Mouse (Mus musculus) embryonic facial prominence, embryonic 15.5 days (tissue): ENCODE measurements around the gene Olfr601. TPM values are rescaled to one million over a fixed set of nuclear protein-coding genes. Genes with fewer than 3 reads are reported as not detected.
"Not testable (repeated sequence)": the region's sequence is repeated elsewhere in the genome, so short reads cannot be mapped to it uniquely, and the experiment has no call there.

Experiments
- ATAC-seq: fragments of 200-750 bp; cut with Nextera tagmentation; 2 replicates; pipeline ENCODE4 v1.8.0; 2017; ENCODE audit warnings: low read depth, moderate TSS enrichment; ENCODE audit not compliant: insufficient number of reproducible peaks, low FRiP score, low TSS enrichment
- H3K27ac ChIP-seq: fragments of 300-500 bp; sonication (generic); replicated peaks from 2 replicates; pipeline ENCODE4 v1.5.1; 2015; ENCODE audit warnings: mild to moderate bottlenecking, inconsistent platforms
- H3K27me3 ChIP-seq: fragments of 300-500 bp; sonication (generic); 2 replicates; pipeline ENCODE4 v1.6.1; 2015; ENCODE audit warnings: inconsistent platforms
- H3K36me3 ChIP-seq: fragments of 300-500 bp; sonication (generic); 2 replicates; pipeline ENCODE4 v1.6.1; 2015; ENCODE audit warnings: mild to moderate bottlenecking, inconsistent platforms
- H3K4me1 ChIP-seq: fragments of 300-500 bp; sonication (generic); 2 replicates; pipeline ENCODE4 v1.6.1; 2015; ENCODE audit warnings: inconsistent platforms
- H3K4me2 ChIP-seq: fragments of 300-500 bp; sonication (generic); replicated peaks from 2 replicates; pipeline ENCODE4 v1.6.1; 2015; ENCODE audit warnings: mild to moderate bottlenecking, inconsistent platforms
- H3K4me3 ChIP-seq: fragments of 300-500 bp; sonication (generic); replicated peaks from 2 replicates; pipeline ENCODE4 v1.5.1; 2015; ENCODE audit warnings: mild to moderate bottlenecking, inconsistent platforms
- H3K9ac ChIP-seq: fragments of 300-500 bp; sonication (generic); 2 replicates; pipeline ENCODE4 v1.6.1; 2015; ENCODE audit warnings: inconsistent platforms
- H3K9me3 ChIP-seq: fragments of 300-500 bp; sonication (generic); replicated peaks from 2 replicates; pipeline ENCODE4 v1.6.1; 2016; ENCODE audit warnings: inconsistent platforms
- WGBS: fragments of 180-500 bp; shearing (Covaris S2); methylation state at CpG from one replicate; pipeline ENCODE4 v1.1.7; 2015; 5-methylcytosine and 5-hydroxymethylcytosine counted together
- polyA plus RNA-seq: library from polyadenylated mRNA; unstranded; fragments of >200 nt; fragmentation: Nextera tagmentation; extraction: Ambion mirVana; gene quantifications from 2 replicates; pipeline ENCODE4 v1.2.1, GENCODE M21; 2015

The Olfr601 gene
- polyA plus RNA-seq, result 0.22 and 0.43 TPM in 2 replicates

- no peak within 1 kb of the TSS for H3K27ac ChIP-seq
- ATAC-seq, result no peak
Observed at GRCm38 (mm10) chr7:103362555-103362954, at the start of gene Olfr601. Gene Olfr601 (minus strand): TSS chr7:103362655.

GRCm38 (mm10) chr7:103406521-103407055, 44.1 kb upstream of the Olfr601 start:
- not testable (repeated sequence) for H3K4me1 ChIP-seq, H3K27me3 ChIP-seq, ATAC-seq, H3K36me3 ChIP-seq, H3K9me3 ChIP-seq, H3K9ac ChIP-seq, H3K4me2 ChIP-seq, H3K4me3 ChIP-seq, H3K27ac ChIP-seq
- WGBS, result 70% methylated on average over 3 of the region's 3 CpGs

More at GRCm38 (mm10) chr7:103362555-103362954, at the start of gene Olfr601:
- Histone ChIP-seq H3K4me2 (no peak within 1 kb of the TSS), H3K4me3 (no peak within 1 kb of the TSS), H3K36me3 (no peaks in the 10 kb centered on the region), H3K4me1 (no peaks in the 10 kb centered on the region), H3K9ac (no peak within 1 kb of the TSS), H3K27me3 (no peaks in the 10 kb centered on the region), H3K9me3 (no peaks in the 10 kb centered on the region)
- 93% methylated on average over 1 of the region's 1 CpGs for WGBS

DNA sequence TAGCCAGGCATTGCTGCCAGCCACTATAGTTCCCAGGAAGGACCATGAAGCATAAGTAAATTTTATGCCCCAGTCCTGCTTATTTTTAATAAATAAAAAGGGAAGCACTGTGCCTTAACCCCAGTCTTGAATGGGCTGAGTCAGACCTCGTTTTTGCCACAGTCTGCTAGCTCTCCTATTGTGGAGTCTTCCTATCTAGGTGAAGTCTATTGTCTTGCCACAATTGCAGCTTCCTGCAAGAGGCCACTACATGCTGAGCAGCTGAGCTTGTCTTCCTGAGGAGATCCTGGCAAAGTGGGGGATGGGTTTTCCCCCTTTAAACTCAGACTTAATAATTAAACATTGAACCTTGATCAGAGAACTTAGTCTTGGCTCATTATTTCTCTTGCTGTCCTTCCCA, 36.5 kb upstream of the Olfr601 start:
- no peak overlapping the region for H3K4me2 ChIP-seq
- H3K4me1 ChIP-seq, result no peaks in the 10 kb centered on the region
- no peaks in the 10 kb centered on the region for H3K36me3 ChIP-seq
- H3K9me3 ChIP-seq, result no peaks in the 10 kb centered on the region
- no peak overlapping the region for H3K4me3 ChIP-seq
- no peak for ATAC-seq
- H3K27me3 ChIP-seq, result no peaks in the 10 kb centered on the region
- 4% methylated on average over 1 of the region's 1 CpGs for WGBS
- no peak overlapping the region for H3K9ac ChIP-seq
- no peak overlapping the region for H3K27ac ChIP-seq

DNA sequence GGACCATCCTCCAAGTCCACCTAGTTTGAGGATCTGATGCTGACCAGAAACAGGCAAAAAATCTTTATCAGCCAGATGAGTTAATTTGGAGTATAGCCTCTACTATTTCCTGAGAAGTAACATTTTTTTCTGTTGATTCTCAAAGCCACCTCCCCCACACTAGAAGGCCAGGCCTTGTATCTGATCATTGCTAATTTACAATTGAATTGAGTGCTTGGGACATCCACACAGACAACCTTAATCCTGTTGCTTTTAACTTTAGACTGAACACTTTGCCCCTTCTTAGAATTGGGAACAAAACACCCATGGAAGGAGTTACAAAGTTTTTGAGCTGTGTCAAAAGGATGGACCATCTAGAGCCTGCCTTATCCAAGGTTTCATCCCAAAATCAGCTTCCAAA, 35.3 kb upstream of the Olfr601 start:
- ATAC-seq, result no peak
- H3K27me3 ChIP-seq, result no peaks in the 10 kb centered on the region
- no peak overlapping the region for H3K9ac ChIP-seq

DNA sequence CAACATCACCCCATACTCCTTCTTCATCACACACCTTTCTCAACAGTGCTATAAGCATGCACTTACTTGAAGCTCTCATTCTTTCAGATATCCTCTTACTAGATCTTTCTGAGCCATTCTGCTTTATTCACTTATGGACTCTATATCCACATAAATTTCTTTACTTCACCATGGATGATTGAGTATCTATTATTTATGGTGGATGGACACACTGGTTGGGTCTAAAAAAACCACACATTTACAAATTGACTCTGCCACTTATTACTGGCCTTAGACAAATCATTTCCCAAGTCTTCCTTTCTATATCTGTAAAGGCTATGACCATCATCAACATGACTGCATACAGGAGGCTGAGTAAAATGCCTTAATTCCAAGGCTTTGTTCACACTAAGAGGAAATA, 23.6 kb upstream of the Olfr601 start, which contains the start of gene Olfr603:
Gene Olfr603, minus strand, starts transcription at position 101 of the 400 bp plus-strand sequence.
- H3K9me3 ChIP-seq, result no peaks in the 10 kb centered on the region
- no peak within 1 kb of the TSS for H3K9ac ChIP-seq
- H3K4me1 ChIP-seq, result no peaks in the 10 kb centered on the region
- H3K27ac ChIP-seq, result no peak within 1 kb of the TSS
- no peak within 1 kb of the TSS for H3K4me3 ChIP-seq
- no peaks in the 10 kb centered on the region for H3K27me3 ChIP-seq
- no peak within 1 kb of the TSS for H3K4me2 ChIP-seq
- no peaks in the 10 kb centered on the region for H3K36me3 ChIP-seq
- no peak for ATAC-seq

More for the DNA sequence above, 35.3 kb upstream of the Olfr601 start:
- Histone ChIP-seq H3K4me1 (no peaks in the 10 kb centered on the region), H3K27ac (no peak overlapping the region), H3K4me3 (no peak overlapping the region), H3K36me3 (no peaks in the 10 kb centered on the region), H3K4me2 (no peak overlapping the region), H3K9me3 (no peaks in the 10 kb centered on the region)

DNA sequence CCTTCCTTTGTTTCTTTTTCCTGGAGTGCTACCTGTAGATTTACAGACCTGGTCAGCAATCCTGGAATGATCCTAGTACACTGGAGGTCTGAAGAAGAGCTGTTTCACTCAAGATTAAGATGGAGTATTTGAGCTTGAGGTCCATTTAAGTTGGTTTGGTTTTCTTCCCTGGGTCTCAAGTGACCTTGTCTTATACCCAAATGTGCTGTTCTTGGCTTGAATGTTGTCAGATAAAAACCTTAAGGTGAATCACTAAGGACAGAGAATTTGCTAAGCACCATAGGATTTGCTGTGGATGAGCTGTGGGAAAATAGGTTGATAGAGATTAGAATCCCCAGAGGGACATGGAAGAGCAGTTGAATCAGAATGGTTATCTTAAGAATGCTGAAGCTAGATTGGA, 12.9 kb downstream of the Olfr601 start, which contains the start of gene Olfr600:
Gene Olfr600, minus strand, starts transcription at position 101 of the 400 bp plus-strand sequence.
- Histone ChIP-seq H3K36me3 (no peaks in the 10 kb centered on the region), H3K9ac (no peak within 1 kb of the TSS), H3K4me2 (no peak within 1 kb of the TSS), H3K27ac (no peak within 1 kb of the TSS), H3K4me1 (no peaks in the 10 kb centered on the region), H3K9me3 (no peaks in the 10 kb centered on the region), H3K27me3 (no peaks in the 10 kb centered on the region), H3K4me3 (no peak within 1 kb of the TSS)
- no peak for ATAC-seq

- 88% methylated on average over 1 of the region's 1 CpGs for WGBS
- no peaks in the 10 kb centered on the region for H3K27me3 ChIP-seq
- H3K9ac ChIP-seq, result no peak within 1 kb of the TSS
- H3K36me3 ChIP-seq, result no peaks in the 10 kb centered on the region
- no peaks in the 10 kb centered on the region for H3K4me1 ChIP-seq
- H3K4me3 ChIP-seq, result no peak within 1 kb of the TSS
- H3K4me2 ChIP-seq, result no peak within 1 kb of the TSS
- ATAC-seq, result no peak
- no peaks in the 10 kb centered on the region for H3K9me3 ChIP-seq
- no peak within 1 kb of the TSS for H3K27ac ChIP-seq
Observed at GRCm38 (mm10) chr7:103335617-103336016, 26.8 kb downstream of the Olfr601 start, which contains the start of gene Olfr599. Gene Olfr599 (plus strand): TSS chr7:103335917.

DNA sequence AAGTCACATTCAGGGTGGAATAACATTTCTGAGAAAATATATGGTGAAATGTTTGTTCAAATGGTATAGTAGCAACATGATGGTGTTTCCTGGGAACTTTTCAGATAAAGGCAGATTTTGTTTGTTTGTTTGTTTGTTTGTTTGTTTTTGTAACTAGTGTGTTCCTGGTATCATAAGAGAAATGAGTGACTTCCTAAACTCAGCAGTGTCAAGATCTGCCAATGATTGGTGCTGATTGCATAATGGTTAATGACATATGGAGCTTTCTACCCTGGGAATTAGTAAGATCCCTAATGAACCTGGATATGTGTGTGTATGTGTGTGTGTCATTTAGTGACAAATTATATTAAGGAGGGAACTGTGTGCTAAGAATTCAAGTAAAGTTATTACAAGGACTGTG, 39.2 kb downstream of the Olfr601 start, which contains the start of gene Olfr598:
Gene Olfr598, plus strand, starts transcription at position 301 of the 400 bp plus-strand sequence.
- no peak within 1 kb of the TSS for H3K27ac ChIP-seq

GRCm38 (mm10) chr7:103316015-103316414, 46.4 kb downstream of the Olfr601 start, which contains the start of gene Olfr597:
Gene Olfr597 (plus strand): TSS chr7:103316315.
- H3K36me3 ChIP-seq, H3K9ac ChIP-seq, H3K9me3 ChIP-seq, H3K27me3 ChIP-seq, H3K4me3 ChIP-seq, ATAC-seq, H3K27ac ChIP-seq, H3K4me1 ChIP-seq, H3K4me2 ChIP-seq: not testable (repeated sequence)
- 85% methylated on average over 2 of the region's 2 CpGs for WGBS

More for the DNA sequence above, 39.2 kb downstream of the Olfr601 start, which contains the start of gene Olfr598:
- ATAC-seq, result no peak
- no peak within 1 kb of the TSS for H3K9ac ChIP-seq
- H3K27me3 ChIP-seq, result no peaks in the 10 kb centered on the region
- H3K4me3 ChIP-seq, result no peak within 1 kb of the TSS
- H3K4me2 ChIP-seq, result no peak within 1 kb of the TSS
- no peaks in the 10 kb centered on the region for H3K36me3 ChIP-seq
- H3K9me3 ChIP-seq, result no peaks in the 10 kb centered on the region
- no peaks in the 10 kb centered on the region for H3K4me1 ChIP-seq

Other genes starting within 250 kb of the Olfr601 start
- gene Olfr586, start 237.0 kb downstream of the Olfr601 start, polyA plus RNA-seq, result not detected in 2 replicates
- gene Olfr588-ps1, start 221.8 kb downstream of the Olfr601 start, polyA plus RNA-seq, result not detected in 2 replicates
- gene Olfr589, start 206.3 kb downstream of the Olfr601 start, polyA plus RNA-seq, result not detected in 2 replicates
- gene Olfr591, start 184.3 kb downstream of the Olfr601 start, polyA plus RNA-seq, result 0.12 and 0.16 TPM in 2 replicates
- 0.12 TPM in 1 of 2 replicates, not detected in the other for gene Olfr592, start 177.9 kb downstream of the Olfr601 start, polyA plus RNA-seq
- not detected in 2 replicates for gene Olfr593, start 150.8 kb downstream of the Olfr601 start, polyA plus RNA-seq
- gene Olfr594, start 145.7 kb downstream of the Olfr601 start, polyA plus RNA-seq, result 0.15 and 0.24 TPM in 2 replicates
- not detected in 2 replicates for gene Usp17ld, start 110.2 kb downstream of the Olfr601 start, polyA plus RNA-seq
- not detected in 2 replicates for gene Olfr596, start 57.0 kb downstream of the Olfr601 start, polyA plus RNA-seq
- gene Olfr597, start 46.3 kb downstream of the Olfr601 start, polyA plus RNA-seq, result 0.15 TPM in 1 of 2 replicates, not detected in the other
- gene Olfr598, start 39.1 kb downstream of the Olfr601 start, polyA plus RNA-seq, result 0.12 and 0.55 TPM in 2 replicates
- gene Olfr599, start 26.7 kb downstream of the Olfr601 start, polyA plus RNA-seq, result not detected in 2 replicates
- gene Olfr600, start 13.0 kb downstream of the Olfr601 start, polyA plus RNA-seq, result not detected in 2 replicates
- not detected in 2 replicates for gene Olfr603, start 23.5 kb upstream of the Olfr601 start, polyA plus RNA-seq
- not detected in 2 replicates for gene Usp17lc, start 52.4 kb upstream of the Olfr601 start, polyA plus RNA-seq
- not detected in 2 replicates for gene Olfr605, start 82.8 kb upstream of the Olfr601 start, polyA plus RNA-seq
- gene Olfr606, start 86.4 kb upstream of the Olfr601 start, polyA plus RNA-seq, result 0.16 TPM in 1 of 2 replicates, not detected in the other
- 0.18 TPM in 1 of 2 replicates, not detected in the other for gene Olfr607, start 101.5 kb upstream of the Olfr601 start, polyA plus RNA-seq
- gene Olfr608, start 107.2 kb upstream of the Olfr601 start, polyA plus RNA-seq, result 0.14 and 0.25 TPM in 2 replicates
- not detected in 2 replicates for gene Olfr609, start 135.4 kb upstream of the Olfr601 start, polyA plus RNA-seq
- 0.28 TPM in 1 of 2 replicates, not detected in the other for gene Olfr610, start 149.5 kb upstream of the Olfr601 start, polyA plus RNA-seq
- gene Olfr611, start 158.2 kb upstream of the Olfr601 start, polyA plus RNA-seq, result not detected in 2 replicates
- gene Olfr612, start 180.1 kb upstream of the Olfr601 start, polyA plus RNA-seq, result 0.26 and 0.27 TPM in 2 replicates
- 0.08 and 0.11 TPM in 2 replicates for gene Olfr613, start 185.4 kb upstream of the Olfr601 start, polyA plus RNA-seq
- 0.25 and 0.29 TPM in 2 replicates for gene Olfr615, start 193.4 kb upstream of the Olfr601 start, polyA plus RNA-seq
- 0.11 TPM in 2 replicates for gene Olfr616, start 206.5 kb upstream of the Olfr601 start, polyA plus RNA-seq
- not detected in 2 replicates for gene Olfr617, start 210.4 kb upstream of the Olfr601 start, polyA plus RNA-seq
- 0.07 TPM in 1 of 2 replicates, not detected in the other for gene Olfr618, start 227.4 kb upstream of the Olfr601 start, polyA plus RNA-seq
- gene Olfr619, start 237.9 kb upstream of the Olfr601 start, polyA plus RNA-seq, result 0.20 TPM in 1 of 2 replicates, not detected in the other
- 0.21 and 0.24 TPM in 2 replicates for gene Olfr620, start 249.9 kb upstream of the Olfr601 start, polyA plus RNA-seq